Mouse (Mus musculus): ENCODE measurements around the gene Ppp1r10. TPM values are rescaled to one million over a fixed set of nuclear protein-coding genes. Genes with fewer than 3 reads are reported as not detected.
"Not testable (repeated sequence)": the region's sequence is repeated elsewhere in the genome, so short reads cannot be mapped to it uniquely, and the experiment has no call there.

Ppp1r10 gene
- polyA plus RNA-seq, 1 experiment from 2014 or later, result 23.6 TPM

GRCm38 (mm10) chr17:35923281-35923680 is 7.0 kb downstream of the Ppp1r10 start:
- Histone ChIP-seq H3K27me3 (ENCODE audit: control insufficient read depth, insufficient read depth, low read length) (no peaks in the 10 kb centered on the region), H3K36me3 (ENCODE audit: control insufficient read depth, insufficient read depth, low read length) (peaks cover 51% of the 10 kb centered on the region), H3K4me2 (ENCODE audit: low read length) (no peak overlapping the region), H3K4me1 (ENCODE audit: control insufficient read depth in 2 of 2, insufficient read depth in 2 of 2, low read length in 2 of 2) (peaks cover 5 to 27% of the 10 kb centered on the region in 2 experiments), H3K9ac (ENCODE audit: low read length) (no peak overlapping the region), H3K9me3 (ENCODE audit: control insufficient read depth, low read length) (no peaks in the 10 kb centered on the region), H3K27ac (replicated peaks in 1 of 2; ENCODE audit: control insufficient read depth in 1 of 2, insufficient read depth in 1 of 2, low read depth in 2 of 2, low read length in 2 of 2) (no peak overlapping the region), H3K4me3 (ENCODE audit: control insufficient read depth in 1 of 2, insufficient read depth in 1 of 2, low read depth in 1 of 2, low read length in 2 of 2) (no peak overlapping the region)
- no peak for ATAC-seq (ENCODE audit: insufficient number of reproducible peaks, insufficient read depth, low FRiP score, low read depth)
- 84% methylated on average over 4 of the region's 4 CpGs for WGBS

GRCm38 (mm10) chr17:35927471-35927870 is 11.2 kb downstream of the Ppp1r10 start:
- Histone ChIP-seq H3K4me2 (ENCODE audit: low read length) (no peak overlapping the region), H3K4me3 (ENCODE audit: control insufficient read depth in 1 of 2, insufficient read depth in 1 of 2, low read depth in 1 of 2, low read length in 2 of 2) (no peak overlapping the region), H3K36me3 (ENCODE audit: control insufficient read depth, insufficient read depth, low read length) (peaks cover 83% of the 10 kb centered on the region), H3K9ac (ENCODE audit: low read length) (no peak overlapping the region), H3K9me3 (ENCODE audit: control insufficient read depth, low read length) (no peaks in the 10 kb centered on the region), H3K27me3 (ENCODE audit: control insufficient read depth, insufficient read depth, low read length) (no peaks in the 10 kb centered on the region), H3K4me1 (ENCODE audit: control insufficient read depth in 2 of 2, insufficient read depth in 2 of 2, low read length in 2 of 2) (no peaks in the 10 kb centered on the region), H3K27ac (replicated peaks in 1 of 2; ENCODE audit: control insufficient read depth in 1 of 2, insufficient read depth in 1 of 2, low read depth in 2 of 2, low read length in 2 of 2) (no peak overlapping the region)
- ATAC-seq (ENCODE audit: insufficient number of reproducible peaks, insufficient read depth, low FRiP score, low read depth), result no peak
- 3% methylated on average over 1 of the region's 1 CpGs for WGBS

GRCm38 (mm10) chr17:35929534-35929933 is 13.3 kb downstream of the Ppp1r10 start:
- no peaks in the 10 kb centered on the region for H3K4me1 ChIP-seq (ENCODE audit: control insufficient read depth in 2 of 2, insufficient read depth in 2 of 2, low read length in 2 of 2)
- no peak overlapping the region for H3K27ac ChIP-seq (replicated peaks in 1 of 2; ENCODE audit: control insufficient read depth in 1 of 2, insufficient read depth in 1 of 2, low read depth in 2 of 2, low read length in 2 of 2)
- H3K9ac ChIP-seq (ENCODE audit: low read length), result no peak overlapping the region
- no peak overlapping the region for H3K4me2 ChIP-seq (ENCODE audit: low read length)
- WGBS, result 97% methylated on average over 2 of the region's 2 CpGs
- no peak overlapping the region for H3K4me3 ChIP-seq (ENCODE audit: control insufficient read depth in 1 of 2, insufficient read depth in 1 of 2, low read depth in 1 of 2, low read length in 2 of 2)
- no peaks in the 10 kb centered on the region for H3K9me3 ChIP-seq (ENCODE audit: control insufficient read depth, low read length)
- H3K36me3 ChIP-seq (ENCODE audit: control insufficient read depth, insufficient read depth, low read length), result peaks cover 72% of the 10 kb centered on the region
- no peak for ATAC-seq (ENCODE audit: insufficient number of reproducible peaks, insufficient read depth, low FRiP score, low read depth)
- H3K27me3 ChIP-seq (ENCODE audit: control insufficient read depth, insufficient read depth, low read length), result no peaks in the 10 kb centered on the region

GRCm38 (mm10) chr17:35930627-35931026 is 14.4 kb downstream of the Ppp1r10 start:
- no peaks in the 10 kb centered on the region for H3K9me3 ChIP-seq (ENCODE audit: control insufficient read depth, low read length)
- H3K4me1 ChIP-seq (ENCODE audit: control insufficient read depth in 2 of 2, insufficient read depth in 2 of 2, low read length in 2 of 2), result no peaks in the 10 kb centered on the region
- WGBS, result 100% methylated on average over 12 of the region's 12 CpGs
- no peak; the same call in 1 of the 2 replicates for ATAC-seq (ENCODE audit: insufficient number of reproducible peaks, insufficient read depth, low FRiP score, low read depth)
- no peak overlapping the region for H3K4me3 ChIP-seq (ENCODE audit: control insufficient read depth in 1 of 2, insufficient read depth in 1 of 2, low read depth in 1 of 2, low read length in 2 of 2)
- H3K27ac ChIP-seq (replicated peaks in 1 of 2; ENCODE audit: control insufficient read depth in 1 of 2, insufficient read depth in 1 of 2, low read depth in 2 of 2, low read length in 2 of 2), result no peak overlapping the region
- no peaks in the 10 kb centered on the region for H3K27me3 ChIP-seq (ENCODE audit: control insufficient read depth, insufficient read depth, low read length)
- H3K9ac ChIP-seq (ENCODE audit: low read length), result no peak overlapping the region
- H3K4me2 ChIP-seq (ENCODE audit: low read length), result no peak overlapping the region
- H3K36me3 ChIP-seq (ENCODE audit: control insufficient read depth, insufficient read depth, low read length), result peaks cover 61% of the 10 kb centered on the region

GRCm38 (mm10) chr17:35932608-35933007 is 16.4 kb downstream of the Ppp1r10 start:
- 83% methylated on average over 4 of the region's 4 CpGs for WGBS
- H3K27ac ChIP-seq (replicated peaks in 1 of 2; ENCODE audit: control insufficient read depth in 1 of 2, insufficient read depth in 1 of 2, low read depth in 2 of 2, low read length in 2 of 2), result no peak overlapping the region
- H3K27me3 ChIP-seq (ENCODE audit: control insufficient read depth, insufficient read depth, low read length), result no peaks in the 10 kb centered on the region

GRCm38 (mm10) chr17:35935763-35936162 is 19.5 kb downstream of the Ppp1r10 start:
- H3K27me3 ChIP-seq (ENCODE audit: control insufficient read depth, insufficient read depth, low read length); H3K27ac ChIP-seq (replicated peaks in 1 of 2; ENCODE audit: control insufficient read depth in 1 of 2, insufficient read depth in 1 of 2, low read depth in 2 of 2, low read length in 2 of 2); H3K4me1 ChIP-seq (ENCODE audit: control insufficient read depth in 2 of 2, insufficient read depth in 2 of 2, low read length in 2 of 2); H3K9me3 ChIP-seq (ENCODE audit: control insufficient read depth, low read length); ATAC-seq (ENCODE audit: insufficient number of reproducible peaks, insufficient read depth, low FRiP score, low read depth); H3K4me2 ChIP-seq (ENCODE audit: low read length); H3K4me3 ChIP-seq (ENCODE audit: control insufficient read depth in 1 of 2, insufficient read depth in 1 of 2, low read depth in 1 of 2, low read length in 2 of 2); H3K9ac ChIP-seq (ENCODE audit: low read length): not testable (repeated sequence)
- 87% methylated on average over 14 of the region's 14 CpGs for WGBS
- H3K36me3 ChIP-seq (ENCODE audit: control insufficient read depth, insufficient read depth, low read length), result peaks cover 11% of the 10 kb centered on the region

More at GRCm38 (mm10) chr17:35932608-35933007, 16.4 kb downstream of the Ppp1r10 start:
- Histone ChIP-seq H3K9me3 (ENCODE audit: control insufficient read depth, low read length) (no peaks in the 10 kb centered on the region), H3K9ac (ENCODE audit: low read length) (no peak overlapping the region), H3K4me2 (ENCODE audit: low read length) (no peak overlapping the region), H3K36me3 (ENCODE audit: control insufficient read depth, insufficient read depth, low read length) (peaks cover 42% of the 10 kb centered on the region), H3K4me3 (ENCODE audit: control insufficient read depth in 1 of 2, insufficient read depth in 1 of 2, low read depth in 1 of 2, low read length in 2 of 2) (no peak overlapping the region), H3K4me1 (ENCODE audit: control insufficient read depth in 2 of 2, insufficient read depth in 2 of 2, low read length in 2 of 2) (no peaks in the 10 kb centered on the region)
- ATAC-seq (ENCODE audit: insufficient number of reproducible peaks, insufficient read depth, low FRiP score, low read depth), result no peak

GRCm38 (mm10) chr17:35937700-35938348 is 21.6 kb downstream of the Ppp1r10 start:
- H3K4me1 ChIP-seq (ENCODE audit: control insufficient read depth in 2 of 2, insufficient read depth in 2 of 2, low read length in 2 of 2), result no peaks in the 10 kb centered on the region
- H3K27me3 ChIP-seq (ENCODE audit: control insufficient read depth, insufficient read depth, low read length), result no peaks in the 10 kb centered on the region
- 33% methylated on average over 2 of the region's 2 CpGs for WGBS
- no peak overlapping the region for H3K27ac ChIP-seq (replicated peaks in 1 of 2; ENCODE audit: control insufficient read depth in 1 of 2, insufficient read depth in 1 of 2, low read depth in 2 of 2, low read length in 2 of 2)
- no peaks in the 10 kb centered on the region for H3K36me3 ChIP-seq (ENCODE audit: control insufficient read depth, insufficient read depth, low read length)
- H3K4me3 ChIP-seq (ENCODE audit: control insufficient read depth in 1 of 2, insufficient read depth in 1 of 2, low read depth in 1 of 2, low read length in 2 of 2), result no peak overlapping the region
- no peak for ATAC-seq (ENCODE audit: insufficient number of reproducible peaks, insufficient read depth, low FRiP score, low read depth)
- H3K9ac ChIP-seq (ENCODE audit: low read length), result no peak overlapping the region
- 0 out of 2 replicates have a peak, but pooled peaks cover 2% of the 10 kb centered on the region for H3K9me3 ChIP-seq (ENCODE audit: control insufficient read depth, low read length)
- no peak overlapping the region for H3K4me2 ChIP-seq (ENCODE audit: low read length)

GRCm38 (mm10) chr17:35939108-35939507 is 22.9 kb downstream of the Ppp1r10 start:
- no peak overlapping the region for H3K4me3 ChIP-seq (ENCODE audit: control insufficient read depth in 1 of 2, insufficient read depth in 1 of 2, low read depth in 1 of 2, low read length in 2 of 2)
- no peak for ATAC-seq (ENCODE audit: insufficient number of reproducible peaks, insufficient read depth, low FRiP score, low read depth)
- H3K9me3 ChIP-seq (ENCODE audit: control insufficient read depth, low read length), result 0 out of 2 replicates have a peak, but pooled peaks cover 2% of the 10 kb centered on the region
- no peak overlapping the region for H3K27ac ChIP-seq (replicated peaks in 1 of 2; ENCODE audit: control insufficient read depth in 1 of 2, insufficient read depth in 1 of 2, low read depth in 2 of 2, low read length in 2 of 2)
- no peaks in the 10 kb centered on the region for H3K27me3 ChIP-seq (ENCODE audit: control insufficient read depth, insufficient read depth, low read length)
- H3K4me2 ChIP-seq (ENCODE audit: low read length), result no peak overlapping the region
- no peak overlapping the region for H3K9ac ChIP-seq (ENCODE audit: low read length)
- no peaks in the 10 kb centered on the region for H3K4me1 ChIP-seq (ENCODE audit: control insufficient read depth in 2 of 2, insufficient read depth in 2 of 2, low read length in 2 of 2)
- H3K36me3 ChIP-seq (ENCODE audit: control insufficient read depth, insufficient read depth, low read length), result no peaks in the 10 kb centered on the region
- WGBS, result 43% methylated on average over 2 of the region's 2 CpGs

All from heart, embryonic 14.5 days (tissue).